Mouse (Mus musculus): ENCODE measurements around the gene Orai3. TPM values are rescaled to one million over a fixed set of nuclear protein-coding genes. Genes with fewer than 3 reads are reported as not detected.

Gene Orai3
- polyA plus RNA-seq, 1 experiment from 2014 or later: 17.7 TPM

DNA sequence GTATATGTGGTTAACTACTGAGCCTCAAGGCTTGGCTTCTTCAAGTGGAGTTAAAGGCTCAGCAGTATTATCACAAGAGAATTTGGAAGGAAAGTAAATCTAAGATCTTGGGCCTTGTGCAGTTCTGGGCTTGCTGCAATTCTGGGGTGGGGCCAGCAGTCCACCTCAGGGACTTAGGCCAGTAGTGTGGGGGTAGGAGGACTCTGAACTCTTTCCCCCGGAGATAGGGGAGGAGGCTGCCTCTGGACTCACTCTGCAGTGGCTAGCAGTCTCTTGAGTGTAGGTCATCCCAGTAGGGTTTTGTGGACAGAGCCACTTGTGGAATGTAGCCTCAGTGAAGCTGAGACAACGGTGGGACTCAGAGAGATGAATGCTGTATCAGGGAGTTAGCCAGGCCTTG lies 3.9 kb upstream of the Orai3 start:
- peaks cover 63% of the 10 kb centered on the region for H3K36me3 ChIP-seq (ENCODE audit: control insufficient read depth, insufficient read depth, low read length)
- H3K9ac ChIP-seq (ENCODE audit: low read length): no peak overlapping the region
- H3K4me1 ChIP-seq (ENCODE audit: control insufficient read depth in 2 of 2, insufficient read depth in 2 of 2, low read length in 2 of 2): peaks cover 8 to 11% of the 10 kb centered on the region in 2 experiments
- no peak overlapping the region for H3K4me3 ChIP-seq (ENCODE audit: control insufficient read depth in 1 of 2, insufficient read depth in 1 of 2, low read depth in 1 of 2, low read length in 2 of 2)
- ATAC-seq (ENCODE audit: insufficient number of reproducible peaks, insufficient read depth, low FRiP score, low read depth): no peak
- H3K9me3 ChIP-seq (ENCODE audit: control insufficient read depth, low read length): no peaks in the 10 kb centered on the region
- 65% methylated on average over 2 of the region's 2 CpGs for WGBS
- H3K27me3 ChIP-seq (ENCODE audit: control insufficient read depth, insufficient read depth, low read length): no peaks in the 10 kb centered on the region
- no peak overlapping the region for H3K4me2 ChIP-seq (ENCODE audit: low read length)
- no peak overlapping the region for H3K27ac ChIP-seq (replicated peaks in 1 of 2; ENCODE audit: control insufficient read depth in 1 of 2, insufficient read depth in 1 of 2, low read depth in 2 of 2, low read length in 2 of 2)

DNA sequence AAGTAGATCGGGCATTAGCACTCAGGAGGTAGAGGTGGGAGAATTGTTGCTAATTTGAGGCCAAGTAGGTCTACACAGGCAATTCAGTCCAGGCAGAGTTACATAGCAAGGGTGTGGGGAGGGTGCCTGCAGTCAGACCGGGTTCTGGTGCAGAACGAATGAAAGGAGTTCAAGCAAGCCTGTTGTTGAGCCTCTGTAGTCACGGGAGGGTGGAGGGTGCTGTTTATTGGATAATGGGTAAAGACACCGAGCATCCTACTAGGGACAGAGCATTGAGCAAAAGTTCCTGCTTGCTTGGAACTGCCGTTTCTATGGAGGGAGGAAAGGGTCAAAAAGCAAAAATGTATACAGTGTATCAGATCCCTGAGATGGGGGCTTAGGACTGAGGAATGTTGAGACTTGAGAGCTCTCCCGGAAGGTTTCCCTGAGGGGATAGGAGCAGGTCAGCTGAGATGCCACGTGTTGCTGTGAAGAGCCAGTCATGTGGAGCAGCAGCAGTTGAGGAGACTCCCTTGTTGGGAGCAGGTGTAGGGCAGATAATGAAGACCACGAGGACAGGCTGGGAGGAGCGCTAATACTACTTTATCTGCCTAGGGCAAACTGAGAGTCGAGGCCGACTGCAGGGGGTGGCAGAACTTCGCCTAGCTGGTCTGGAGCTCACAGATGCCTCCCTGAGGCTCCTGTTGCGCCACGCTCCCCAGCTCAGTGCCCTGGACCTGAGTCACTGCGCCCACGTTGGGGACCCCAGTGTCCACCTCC lies 2.6 kb upstream of the Orai3 start:
- Histone ChIP-seq H3K4me3 (ENCODE audit: control insufficient read depth in 1 of 2, insufficient read depth in 1 of 2, low read depth in 1 of 2, low read length in 2 of 2) (no peak overlapping the region), H3K36me3 (ENCODE audit: control insufficient read depth, insufficient read depth, low read length) (peaks cover 59% of the 10 kb centered on the region)

DNA sequence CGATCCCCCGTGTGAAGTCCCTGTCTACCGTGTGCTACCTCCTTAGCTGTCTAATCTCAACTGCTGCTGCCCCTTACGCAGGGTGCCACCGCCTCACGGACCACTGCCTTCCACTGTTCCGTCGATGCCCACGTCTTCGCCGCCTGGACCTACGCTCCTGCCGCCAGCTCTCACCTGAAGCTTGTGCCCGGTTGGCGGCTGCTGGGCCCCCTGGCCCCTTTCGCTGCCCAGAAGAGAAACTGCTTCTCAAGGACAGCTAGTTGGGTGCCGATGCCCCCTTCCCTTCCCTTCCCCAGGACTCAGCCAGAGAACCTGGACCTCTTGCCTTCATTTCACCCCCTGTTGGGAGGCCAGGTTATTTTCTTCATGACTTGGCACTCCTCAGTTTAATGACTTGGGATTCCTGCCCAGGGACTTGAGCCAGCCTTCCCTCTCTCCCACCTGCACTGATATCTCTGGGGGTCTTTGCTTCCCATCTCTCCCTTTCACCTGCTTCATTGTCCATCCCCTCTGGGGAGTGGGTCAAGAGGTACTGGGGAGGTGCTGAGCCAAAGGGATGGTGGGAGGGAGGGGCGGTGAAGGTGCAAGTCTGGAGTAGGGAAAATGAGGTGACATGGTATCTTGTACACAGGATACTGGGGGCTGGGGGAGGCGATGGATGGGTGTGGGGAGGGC lies 1.8 kb upstream of the Orai3 start:
- WGBS: 90% methylated on average over 19 of the region's 19 CpGs
- H3K27ac ChIP-seq (replicated peaks in 1 of 2; ENCODE audit: control insufficient read depth in 1 of 2, insufficient read depth in 1 of 2, low read depth in 2 of 2, low read length in 2 of 2): no peak overlapping the region
- H3K4me2 ChIP-seq (ENCODE audit: low read length): no peak overlapping the region
- H3K36me3 ChIP-seq (ENCODE audit: control insufficient read depth, insufficient read depth, low read length): peaks cover 52% of the 10 kb centered on the region
- H3K27me3 ChIP-seq (ENCODE audit: control insufficient read depth, insufficient read depth, low read length): no peaks in the 10 kb centered on the region
- H3K4me1 ChIP-seq (ENCODE audit: control insufficient read depth in 2 of 2, insufficient read depth in 2 of 2, low read length in 2 of 2): peaks cover 8 to 12% of the 10 kb centered on the region in 2 experiments
- H3K9me3 ChIP-seq (ENCODE audit: control insufficient read depth, low read length): no peaks in the 10 kb centered on the region
- no peak overlapping the region for H3K9ac ChIP-seq (ENCODE audit: low read length)
- ATAC-seq (ENCODE audit: insufficient number of reproducible peaks, insufficient read depth, low FRiP score, low read depth): no peak
- no peak overlapping the region for H3K4me3 ChIP-seq (ENCODE audit: control insufficient read depth in 1 of 2, insufficient read depth in 1 of 2, low read depth in 1 of 2, low read length in 2 of 2)

More for the DNA sequence above, 2.6 kb upstream of the Orai3 start:
- no peak overlapping the region for H3K9ac ChIP-seq (ENCODE audit: low read length)
- no peak overlapping the region for H3K4me2 ChIP-seq (ENCODE audit: low read length)
- no peak for ATAC-seq (ENCODE audit: insufficient number of reproducible peaks, insufficient read depth, low FRiP score, low read depth)
- H3K27ac ChIP-seq (replicated peaks in 1 of 2; ENCODE audit: control insufficient read depth in 1 of 2, insufficient read depth in 1 of 2, low read depth in 2 of 2, low read length in 2 of 2): no peak overlapping the region
- WGBS: 73% methylated on average over 17 of the region's 17 CpGs
- H3K4me1 ChIP-seq (ENCODE audit: control insufficient read depth in 2 of 2, insufficient read depth in 2 of 2, low read length in 2 of 2): peaks cover 8 to 12% of the 10 kb centered on the region in 2 experiments
- no peaks in the 10 kb centered on the region for H3K27me3 ChIP-seq (ENCODE audit: control insufficient read depth, insufficient read depth, low read length)
- H3K9me3 ChIP-seq (ENCODE audit: control insufficient read depth, low read length): no peaks in the 10 kb centered on the region

DNA sequence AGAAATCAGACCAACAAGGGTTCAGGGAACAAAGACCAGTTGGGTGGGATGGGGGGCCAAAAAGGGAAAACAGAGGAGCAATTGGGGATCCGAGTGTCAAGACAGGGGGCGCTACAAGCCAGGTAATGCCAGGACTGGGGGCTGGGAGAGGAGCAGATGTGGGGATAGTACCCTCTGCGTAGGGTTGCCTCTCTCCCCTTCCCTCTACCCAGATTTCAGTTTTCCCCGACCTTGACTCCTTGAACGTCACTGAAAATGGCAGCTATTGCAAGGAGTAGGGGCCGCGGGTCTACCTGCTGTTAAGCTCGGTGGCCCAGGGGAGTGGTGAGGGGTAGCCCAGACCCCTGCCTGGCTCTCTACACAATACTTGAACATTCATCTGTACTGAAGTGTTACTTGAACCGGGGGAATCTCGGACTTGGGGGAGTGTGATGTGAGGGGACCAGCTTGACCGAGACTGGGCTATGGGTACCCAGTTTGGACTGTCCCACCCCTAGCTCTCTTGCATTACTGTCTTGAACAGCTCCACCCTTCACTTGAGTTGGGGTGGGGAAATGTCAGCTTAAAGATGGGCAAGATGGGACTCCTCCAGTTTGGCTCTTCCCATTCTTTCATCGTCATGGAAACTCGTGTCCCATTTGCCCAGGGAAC lies 1.1 kb upstream of the Orai3 start:
- Histone ChIP-seq H3K9ac (ENCODE audit: low read length) (no peak overlapping the region), H3K27ac (replicated peaks in 1 of 2; ENCODE audit: control insufficient read depth in 1 of 2, insufficient read depth in 1 of 2, low read depth in 2 of 2, low read length in 2 of 2) (0 out of 4 replicates have a peak overlapping the region, but pooled peaks of 1 of the 2 experiments have one; percentile 4), H3K9me3 (ENCODE audit: control insufficient read depth, low read length) (no peaks in the 10 kb centered on the region), H3K4me1 (ENCODE audit: control insufficient read depth in 2 of 2, insufficient read depth in 2 of 2, low read length in 2 of 2) (peaks cover 8 to 12% of the 10 kb centered on the region in 2 experiments), H3K4me3 (ENCODE audit: control insufficient read depth in 1 of 2, insufficient read depth in 1 of 2, low read depth in 1 of 2, low read length in 2 of 2) (no peak overlapping the region), H3K4me2 (ENCODE audit: low read length) (peak overlapping the region; percentile 93), H3K27me3 (ENCODE audit: control insufficient read depth, insufficient read depth, low read length) (no peaks in the 10 kb centered on the region), H3K36me3 (ENCODE audit: control insufficient read depth, insufficient read depth, low read length) (peaks cover 48% of the 10 kb centered on the region)
- ATAC-seq (ENCODE audit: insufficient number of reproducible peaks, insufficient read depth, low FRiP score, low read depth): peak; percentile 0; the same call in 1 of the 2 replicates
- 55% methylated on average over 13 of the region's 13 CpGs for WGBS

DNA sequence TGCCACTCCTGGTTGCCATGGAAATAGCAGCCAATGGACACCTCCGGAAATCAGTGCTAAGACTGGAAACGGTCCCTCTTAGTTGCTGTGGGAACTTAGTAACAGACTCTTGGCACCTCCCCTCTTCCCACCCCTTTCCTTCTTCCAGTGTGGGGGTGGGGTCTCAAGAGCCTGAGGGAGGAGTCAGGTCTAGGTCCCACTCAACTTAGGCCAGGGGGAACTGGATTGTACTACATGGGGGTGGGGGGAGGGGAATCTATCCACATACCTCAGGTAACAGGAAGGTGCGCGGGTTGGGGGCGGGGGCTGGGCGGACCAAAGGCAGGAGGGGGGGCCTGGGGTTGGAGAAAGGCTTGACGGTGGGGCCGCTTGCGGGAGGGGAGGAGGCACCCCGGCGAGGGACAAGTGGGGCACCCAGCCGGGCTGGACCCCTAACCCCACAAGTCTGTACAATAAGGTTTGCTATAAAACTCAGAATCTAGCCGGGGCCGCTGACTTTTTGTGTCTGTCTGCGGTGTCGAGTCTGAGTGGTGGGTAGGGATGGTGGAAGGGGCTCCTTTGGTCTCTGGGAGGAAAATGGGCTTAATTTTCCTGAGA lies 520 bp upstream of the Orai3 start:
- no peaks in the 10 kb centered on the region for H3K27me3 ChIP-seq (ENCODE audit: control insufficient read depth, insufficient read depth, low read length)
- H3K4me2 ChIP-seq (ENCODE audit: low read length): peak overlapping the region; percentile 93
- no peaks in the 10 kb centered on the region for H3K9me3 ChIP-seq (ENCODE audit: control insufficient read depth, low read length)
- peaks cover 42% of the 10 kb centered on the region for H3K36me3 ChIP-seq (ENCODE audit: control insufficient read depth, insufficient read depth, low read length)
- peak overlapping the region; percentile 74 to 84 for H3K27ac ChIP-seq (replicated peaks in 1 of 2; ENCODE audit: control insufficient read depth in 1 of 2, insufficient read depth in 1 of 2, low read depth in 2 of 2, low read length in 2 of 2)
- ATAC-seq (ENCODE audit: insufficient number of reproducible peaks, insufficient read depth, low FRiP score, low read depth): peak; percentile 85
- peaks cover 8 to 12% of the 10 kb centered on the region in 2 experiments for H3K4me1 ChIP-seq (ENCODE audit: control insufficient read depth in 2 of 2, insufficient read depth in 2 of 2, low read length in 2 of 2)
- peak overlapping the region; percentile 87 for H3K9ac ChIP-seq (ENCODE audit: low read length)
- WGBS: 1% methylated on average over 16 of the region's 16 CpGs
- H3K4me3 ChIP-seq (ENCODE audit: control insufficient read depth in 1 of 2, insufficient read depth in 1 of 2, low read depth in 1 of 2, low read length in 2 of 2): peak overlapping the region; percentile 69 to 90

DNA sequence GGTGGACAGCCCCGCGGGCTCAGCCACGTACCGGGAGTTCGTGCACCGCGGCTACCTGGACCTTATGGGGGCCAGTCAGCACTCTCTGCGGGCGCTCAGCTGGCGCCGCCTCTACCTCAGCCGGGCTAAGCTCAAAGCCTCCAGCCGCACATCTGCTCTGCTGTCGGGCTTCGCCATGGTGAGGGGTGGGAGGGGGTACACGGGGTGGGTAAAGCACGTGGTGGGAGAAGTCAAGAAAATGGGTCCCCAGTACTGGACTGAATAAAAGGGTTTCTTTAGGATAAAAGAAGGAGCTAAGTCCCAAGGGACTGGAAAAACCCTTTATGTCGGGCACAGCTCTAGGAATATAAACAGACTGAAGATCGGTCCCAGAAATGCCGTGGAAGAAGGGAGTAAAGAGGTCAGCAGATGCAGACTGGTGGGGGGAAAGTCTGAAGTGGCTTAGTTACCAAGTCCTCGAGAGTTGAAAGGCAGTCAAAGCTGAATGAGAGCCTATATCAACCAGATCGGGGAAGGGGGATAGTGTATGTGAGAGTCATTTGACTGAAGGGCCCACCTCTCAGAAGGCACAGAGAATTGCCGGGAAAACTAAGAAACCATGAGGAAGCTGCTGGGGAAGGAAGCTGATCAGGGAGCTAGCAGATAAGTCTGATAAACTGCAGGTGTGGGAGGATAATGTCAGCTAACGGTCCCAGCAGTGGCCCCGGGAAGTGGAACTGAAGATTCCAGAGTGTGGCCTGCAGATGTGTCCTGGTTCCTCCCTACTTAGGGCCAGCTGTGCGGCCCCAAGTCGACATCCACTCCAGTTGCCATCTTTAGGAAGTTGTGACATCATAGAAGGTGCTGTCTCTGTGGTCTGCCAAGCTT lies 657 bp downstream of the Orai3 start:
- H3K27ac ChIP-seq (replicated peaks in 1 of 2; ENCODE audit: control insufficient read depth in 1 of 2, insufficient read depth in 1 of 2, low read depth in 2 of 2, low read length in 2 of 2): peak overlapping the region; percentile 84 to 85
- H3K4me3 ChIP-seq (ENCODE audit: control insufficient read depth in 1 of 2, insufficient read depth in 1 of 2, low read depth in 1 of 2, low read length in 2 of 2): peak overlapping the region; percentile 69 to 90
- H3K36me3 ChIP-seq (ENCODE audit: control insufficient read depth, insufficient read depth, low read length): peaks cover 30% of the 10 kb centered on the region
- H3K27me3 ChIP-seq (ENCODE audit: control insufficient read depth, insufficient read depth, low read length): no peaks in the 10 kb centered on the region
- ATAC-seq (ENCODE audit: insufficient number of reproducible peaks, insufficient read depth, low FRiP score, low read depth): 0 out of 2 replicates have a peak, but pooled peaks have one; percentile 4
- no peaks in the 10 kb centered on the region for H3K9me3 ChIP-seq (ENCODE audit: control insufficient read depth, low read length)
- 1% methylated on average over 27 of the region's 27 CpGs for WGBS
- peaks cover 8 to 12% of the 10 kb centered on the region in 2 experiments for H3K4me1 ChIP-seq (ENCODE audit: control insufficient read depth in 2 of 2, insufficient read depth in 2 of 2, low read length in 2 of 2)
- H3K9ac ChIP-seq (ENCODE audit: low read length): peak overlapping the region; percentile 87
- peak overlapping the region; percentile 93 for H3K4me2 ChIP-seq (ENCODE audit: low read length)
